Mouse (Mus musculus): ENCODE measurements around the gene Ctdsp2.

Gene Ctdsp2

GRCm38 (mm10) chr10:126991676-126992075, 13.2 kb downstream of the Ctdsp2 start:
- no peak for DNase-seq

DNA sequence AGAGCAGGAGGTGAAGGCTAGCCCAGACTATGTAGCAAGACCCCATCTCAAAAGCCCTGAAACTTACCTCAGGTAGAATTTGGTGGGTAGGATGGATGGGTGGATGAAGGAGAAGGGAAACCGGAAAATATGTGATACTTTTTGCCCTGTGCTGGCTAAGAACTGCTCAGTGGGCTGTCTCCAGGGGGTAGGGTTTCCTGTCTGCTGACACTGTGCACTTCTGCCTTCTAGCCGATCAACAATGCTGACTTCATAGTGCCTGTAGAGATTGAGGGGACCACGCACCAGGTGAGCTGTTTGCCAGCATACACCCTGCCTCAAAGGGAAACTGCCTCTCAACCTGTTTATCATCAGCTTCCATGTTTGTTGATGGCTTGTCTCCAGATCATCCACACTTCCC, 15.1 kb downstream of the Ctdsp2 start:
- no peak for DNase-seq

- DNase-seq = no peak
Measured at GRCm38 (mm10) chr10:126997340-126998113, 19.0 kb downstream of the Ctdsp2 start.

- no peak for DNase-seq
Measured at GRCm38 (mm10) chr10:127000529-127000928, 22.0 kb downstream of the Ctdsp2 start, which contains the start of gene Avil. Gene Avil (plus strand): TSS chr10:127000709.

GRCm38 (mm10) chr10:127001297-127001696, 22.8 kb downstream of the Ctdsp2 start:
- no peak for DNase-seq

DNA sequence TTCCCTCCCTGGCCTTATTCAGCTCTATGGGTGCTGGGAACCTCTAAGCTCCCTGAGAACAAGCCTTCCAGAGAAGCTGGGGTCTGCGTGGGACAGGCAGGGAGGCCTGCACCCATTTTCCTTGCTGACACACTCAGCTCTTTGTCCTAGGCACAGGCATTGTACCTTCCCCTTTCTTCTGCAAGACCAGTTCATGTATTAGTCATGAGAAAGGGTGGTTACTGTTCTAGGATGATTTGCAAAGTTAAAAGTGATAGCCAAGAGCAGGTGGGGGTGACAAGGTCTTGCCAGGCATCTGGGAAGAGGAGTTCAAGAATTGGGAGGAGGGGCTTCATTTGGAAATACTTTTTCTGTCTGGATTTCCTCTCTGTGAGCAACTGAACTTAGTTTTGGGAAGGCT, 23.5 kb downstream of the Ctdsp2 start:
- no peak for DNase-seq

- DNase-seq = no peak
Measured at GRCm38 (mm10) chr10:127002765-127003164, 24.2 kb downstream of the Ctdsp2 start.

DNA sequence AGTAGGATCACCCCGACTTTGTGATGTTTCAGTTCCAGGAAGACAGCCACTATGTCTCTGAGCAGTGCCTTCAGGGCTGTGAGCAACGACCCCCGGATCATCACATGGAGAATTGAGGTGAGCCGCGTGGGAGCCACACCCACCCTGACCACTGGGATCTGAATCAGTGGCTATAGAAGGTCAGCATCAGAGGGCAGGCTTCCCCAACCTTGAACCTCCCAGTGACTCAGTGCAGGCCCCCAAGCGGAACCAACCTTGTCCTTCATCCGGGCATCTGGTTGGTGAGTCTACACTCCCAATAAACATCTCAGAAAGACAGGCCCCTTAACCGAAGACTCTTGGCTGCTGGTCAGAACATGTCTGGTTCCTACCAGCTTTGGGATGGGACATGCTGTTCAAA, 24.8 kb downstream of the Ctdsp2 start:
- DNase-seq = no peak

- peak; percentile 26 for DNase-seq
Measured at GRCm38 (mm10) chr10:127003806-127004205, 25.3 kb downstream of the Ctdsp2 start.

- peak; percentile 8 for DNase-seq
Measured at GRCm38 (mm10) chr10:127016488-127016887, 38.0 kb downstream of the Ctdsp2 start.

- no peak for DNase-seq
Measured at GRCm38 (mm10) chr10:127017071-127017470, 38.6 kb downstream of the Ctdsp2 start.

GRCm38 (mm10) chr10:127018422-127018821, 39.9 kb downstream of the Ctdsp2 start:
- no peak for DNase-seq

GRCm38 (mm10) chr10:127030336-127031296, 52.1 kb downstream of the Ctdsp2 start, which contains the start of gene Tsfm:
Gene Tsfm (minus strand): TSS chr10:127030840.
- DNase-seq = peak; percentile 94

DNA sequence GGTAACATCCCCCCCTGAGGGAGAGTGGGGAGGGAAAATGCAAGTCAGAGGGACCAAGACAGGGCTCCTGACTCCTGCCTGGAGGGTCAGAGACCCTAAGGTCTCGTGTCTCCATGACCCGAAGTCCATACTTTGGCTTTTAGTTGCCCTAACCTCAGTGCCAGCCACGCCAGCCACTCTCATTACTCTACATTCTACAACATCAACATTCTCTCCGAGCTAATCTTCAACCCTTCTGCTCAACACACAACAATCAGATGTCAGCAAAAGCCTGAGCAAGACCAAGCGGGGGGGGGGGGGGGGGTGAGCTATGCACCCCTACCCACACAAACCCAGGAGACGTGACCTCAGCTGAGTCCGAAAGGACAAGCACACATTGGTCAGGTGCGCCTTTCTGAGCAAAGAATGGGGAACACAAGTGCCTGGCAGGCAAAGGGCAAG, 54.8 kb downstream of the Ctdsp2 start:
- DNase-seq = no peak

GRCm38 (mm10) chr10:127036273-127036672, 57.8 kb downstream of the Ctdsp2 start:
- no peak for DNase-seq

- DNase-seq = no peak
Measured at GRCm38 (mm10) chr10:127037641-127038040, 59.1 kb downstream of the Ctdsp2 start.

DNA sequence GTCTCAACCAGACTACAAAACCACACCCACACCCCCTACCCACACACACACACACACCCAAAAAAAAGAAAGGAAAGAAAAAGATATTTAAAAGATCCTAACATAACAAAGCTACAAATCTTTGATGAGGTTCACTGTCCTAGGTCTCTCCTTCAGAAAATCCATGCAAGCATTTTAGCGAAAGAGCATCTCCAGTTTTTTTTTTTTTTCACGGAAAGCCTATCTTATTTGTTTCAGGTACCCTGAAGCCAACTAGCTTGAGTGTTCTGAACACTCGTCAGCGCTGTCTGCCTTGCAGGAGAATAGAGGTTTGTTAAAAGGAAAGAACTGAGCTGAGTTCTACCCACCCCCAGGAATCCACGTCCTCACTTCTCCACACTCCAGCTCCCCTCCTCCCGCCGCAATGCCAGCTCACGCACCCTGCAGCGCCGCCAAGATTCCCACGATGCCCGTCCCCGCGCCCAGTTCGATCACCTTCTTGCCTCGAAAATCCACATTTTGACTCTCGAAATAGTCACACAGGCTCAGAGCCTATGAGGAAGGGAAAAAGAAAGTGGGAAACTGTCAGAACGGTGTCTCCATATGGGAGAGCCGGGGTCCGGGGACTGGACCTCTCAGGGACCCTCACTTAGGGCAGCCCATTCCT, 62.2 kb downstream of the Ctdsp2 start:
- DNase-seq = peak; percentile 38

DNA sequence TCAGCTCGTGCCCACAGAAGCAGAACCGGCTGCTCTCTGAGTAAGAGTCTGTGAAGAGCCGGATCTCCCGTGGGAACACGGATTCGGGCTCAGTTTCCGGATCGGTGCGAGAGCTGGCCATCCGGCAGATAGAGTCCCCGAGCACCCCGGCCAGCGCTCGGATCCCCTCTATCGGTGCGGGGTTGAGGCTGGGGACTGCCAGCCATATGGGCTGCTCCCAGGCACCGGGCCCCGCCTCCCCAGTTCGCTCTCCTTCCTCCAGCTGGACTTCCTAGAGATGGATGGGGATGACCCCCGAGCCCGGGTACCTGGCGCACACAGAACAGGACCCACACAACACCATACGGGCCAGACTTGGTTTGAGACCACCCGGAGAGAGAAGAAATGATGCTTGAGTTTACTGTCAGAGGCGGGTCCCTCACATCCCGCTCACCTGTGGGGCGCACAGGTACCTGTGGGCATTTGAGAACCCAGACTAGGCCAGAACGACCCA, 62.8 kb downstream of the Ctdsp2 start, which contains the start of the genes Mettl1 and Eef1akmt3:
TSS of gene Mettl1 (plus strand) at position 141 of the 493 bp plus-strand sequence.
TSS of gene Eef1akmt3 (minus strand) at position 240 of the 493 bp plus-strand sequence.
- no peak for DNase-seq

- peak; percentile 94 for DNase-seq
Measured at GRCm38 (mm10) chr10:127041774-127042338, 63.3 kb downstream of the Ctdsp2 start.

GRCm38 (mm10) chr10:127042468-127043115, 64.1 kb downstream of the Ctdsp2 start:
- DNase-seq = no peak

DNA sequence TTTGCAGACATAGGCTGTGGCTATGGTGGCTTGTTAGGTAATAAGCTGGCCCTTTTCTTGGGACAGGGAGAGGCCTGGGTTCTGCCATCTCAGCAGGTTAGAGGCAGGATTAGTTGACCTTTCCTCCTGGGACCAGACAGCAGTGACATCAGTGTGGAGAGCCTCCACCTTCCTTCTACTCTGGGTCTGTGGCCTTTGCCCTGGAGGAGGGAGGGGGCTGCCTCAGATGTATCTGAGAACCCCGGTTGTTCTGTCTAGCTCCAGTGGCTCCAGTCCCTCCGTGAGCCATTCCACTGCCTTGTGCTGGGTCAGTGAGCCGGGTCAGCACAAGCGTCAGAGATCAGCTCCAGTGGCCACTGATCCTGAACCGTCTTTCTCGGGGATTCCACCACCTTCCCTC, 64.7 kb downstream of the Ctdsp2 start:
- DNase-seq = no peak

- no peak for DNase-seq
Measured at GRCm38 (mm10) chr10:127047954-127048353, 69.4 kb downstream of the Ctdsp2 start, which contains the start of gene Cyp27b1. Gene Cyp27b1 (plus strand): TSS chr10:127048250.
